Mouse (Mus musculus): ENCODE measurements around the gene Tex44. TPM values are rescaled to one million over a fixed set of nuclear protein-coding genes. Genes with fewer than 3 reads are reported as not detected.

The Tex44 gene
- polyA plus RNA-seq, 1 experiment from 2014 or later: not detected

DNA sequence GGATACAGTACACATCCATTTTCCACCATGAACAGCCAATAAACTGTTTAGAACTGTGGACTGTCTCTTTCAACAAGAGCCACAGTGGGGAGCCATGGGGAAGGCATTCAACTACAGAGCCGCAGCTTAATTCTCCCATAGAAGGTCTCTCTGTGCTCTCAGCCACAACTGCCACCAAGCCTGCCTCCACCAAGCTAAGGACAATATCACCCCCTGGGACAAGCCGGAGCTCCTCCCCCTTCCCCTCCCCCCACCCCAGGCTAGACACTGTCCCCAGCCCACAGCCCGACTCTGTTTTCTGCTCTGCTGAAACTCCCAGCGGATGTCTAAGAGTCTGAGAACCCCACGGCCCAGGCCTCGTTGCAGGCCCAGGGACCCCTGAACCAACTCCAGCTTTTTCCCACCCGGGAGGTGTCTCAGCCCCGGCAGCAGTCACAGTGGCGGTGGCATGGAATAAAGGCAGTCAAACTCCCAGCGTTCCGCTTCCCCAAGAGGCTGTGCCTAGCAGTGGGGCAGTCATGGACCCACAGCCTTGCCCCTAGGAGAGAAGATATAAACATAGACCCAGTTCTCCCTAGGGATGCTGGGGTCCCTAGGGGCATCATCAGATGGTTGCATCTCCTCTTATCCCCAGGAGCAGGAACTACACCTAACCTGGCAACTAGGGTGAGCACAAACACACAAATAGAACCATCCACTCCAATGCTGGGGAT lies 1.1 kb upstream of the Tex44 start:
- ATAC-seq (ENCODE audit: low FRiP score, low read depth): peak; percentile 80
- Histone ChIP-seq H3K27me3 (replicated peaks) (no peaks in the 10 kb centered on the region), H3K4me3 (no peak overlapping the region), H3K4me2 (replicated peaks) (peak overlapping the region; percentile 14; the same call in 1 of the 2 replicates), H3K27ac (peak overlapping the region; percentile 69; the same call in 1 of the 2 replicates), H3K4me1 (peaks cover 21% of the 10 kb centered on the region), H3K36me3 (no peaks in the 10 kb centered on the region), H3K9ac (no peak overlapping the region), H3K9me3 (no peaks in the 10 kb centered on the region)
- 12% methylated on average over 11 of the region's 11 CpGs for WGBS

DNA sequence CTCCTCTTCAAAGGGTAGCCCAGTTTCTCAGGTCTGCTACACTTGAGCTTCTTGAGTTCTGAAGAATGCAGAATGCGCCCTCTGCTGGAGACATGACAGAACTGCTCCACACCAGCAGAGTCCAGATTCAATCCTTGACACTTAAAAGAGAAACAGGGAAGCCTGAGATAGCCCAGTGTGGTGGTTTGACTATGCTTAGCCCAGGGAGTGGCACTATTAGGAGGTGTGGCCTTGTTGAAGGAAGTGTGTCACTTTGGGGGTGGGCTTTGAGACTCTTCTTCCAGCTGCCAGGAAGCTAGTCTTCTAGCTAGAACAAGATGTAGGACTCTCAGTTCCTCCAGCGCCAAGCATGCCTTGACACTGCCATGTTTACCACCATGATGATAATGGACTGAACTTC lies 3.9 kb downstream of the Tex44 start:
- Histone ChIP-seq H3K9me3 (no peaks in the 10 kb centered on the region), H3K27me3 (replicated peaks) (no peaks in the 10 kb centered on the region), H3K36me3 (no peaks in the 10 kb centered on the region), H3K4me2 (replicated peaks) (no peak overlapping the region), H3K4me3 (no peak overlapping the region), H3K4me1 (peaks cover 22% of the 10 kb centered on the region), H3K9ac (no peak overlapping the region), H3K27ac (no peak overlapping the region)
- WGBS: 48% methylated on average over 2 of the region's 2 CpGs
- no peak for ATAC-seq (ENCODE audit: low FRiP score, low read depth)

DNA sequence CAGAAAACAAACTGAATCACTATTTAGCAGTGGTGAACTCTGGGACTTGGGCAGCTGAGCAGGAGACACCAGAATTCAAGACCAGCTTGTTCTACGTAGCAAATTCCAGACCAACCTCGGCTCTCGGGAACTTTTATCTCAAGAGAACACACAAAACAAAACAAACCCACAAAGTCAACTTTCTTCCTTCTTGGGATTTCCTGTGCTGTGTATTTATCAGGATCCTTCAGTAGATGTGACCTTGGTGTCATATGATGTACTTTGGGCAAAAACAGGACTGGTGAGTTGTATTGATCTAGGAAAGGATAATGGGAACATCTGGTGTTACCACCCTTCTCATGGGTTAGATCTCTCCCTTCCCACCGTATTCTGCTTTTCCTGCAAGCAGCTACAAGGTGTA lies 6.6 kb downstream of the Tex44 start:
- peaks cover 38% of the 10 kb centered on the region for H3K4me1 ChIP-seq
- no peak overlapping the region for H3K9ac ChIP-seq
- no peak for ATAC-seq (ENCODE audit: low FRiP score, low read depth)
- no peaks in the 10 kb centered on the region for H3K36me3 ChIP-seq
- 86% methylated on average over 4 of the region's 4 CpGs for WGBS
- no peak overlapping the region for H3K4me3 ChIP-seq
- no peaks in the 10 kb centered on the region for H3K27me3 ChIP-seq (replicated peaks)
- no peak overlapping the region for H3K4me2 ChIP-seq (replicated peaks)
- H3K9me3 ChIP-seq: no peaks in the 10 kb centered on the region
- H3K27ac ChIP-seq: 0 out of 2 replicates have a peak overlapping the region, but pooled peaks have one; percentile 99

DNA sequence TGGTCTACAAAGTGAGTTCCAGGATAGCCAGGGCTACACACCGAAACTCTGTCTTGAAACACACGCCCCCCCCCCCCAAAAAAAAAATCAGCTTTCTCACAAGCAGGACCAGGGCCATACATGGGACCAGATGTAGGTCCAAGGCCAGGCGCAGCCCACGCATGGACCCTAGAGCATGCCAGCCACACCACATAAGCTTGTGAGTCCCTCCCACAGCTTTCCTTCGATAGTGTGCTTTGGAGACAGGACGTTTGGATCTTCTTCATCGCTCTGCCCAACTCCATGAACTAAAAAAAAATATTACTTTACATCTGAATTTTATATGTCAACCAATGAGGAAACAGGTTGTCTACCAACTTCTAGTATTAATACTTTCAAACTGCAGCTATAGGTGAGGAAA lies 7.2 kb downstream of the Tex44 start:
- peak overlapping the region; percentile 70 for H3K4me2 ChIP-seq (replicated peaks)
- H3K27me3 ChIP-seq (replicated peaks): no peaks in the 10 kb centered on the region
- peak overlapping the region; percentile 99 for H3K27ac ChIP-seq
- H3K4me3 ChIP-seq: no peak overlapping the region
- 77% methylated on average over 7 of the region's 7 CpGs for WGBS
- H3K4me1 ChIP-seq: peaks cover 43% of the 10 kb centered on the region
- 0 out of 2 replicates have a peak overlapping the region, but pooled peaks have one; percentile 61 for H3K9ac ChIP-seq
- H3K9me3 ChIP-seq: no peaks in the 10 kb centered on the region
- no peaks in the 10 kb centered on the region for H3K36me3 ChIP-seq
- ATAC-seq (ENCODE audit: low FRiP score, low read depth): no peak

DNA sequence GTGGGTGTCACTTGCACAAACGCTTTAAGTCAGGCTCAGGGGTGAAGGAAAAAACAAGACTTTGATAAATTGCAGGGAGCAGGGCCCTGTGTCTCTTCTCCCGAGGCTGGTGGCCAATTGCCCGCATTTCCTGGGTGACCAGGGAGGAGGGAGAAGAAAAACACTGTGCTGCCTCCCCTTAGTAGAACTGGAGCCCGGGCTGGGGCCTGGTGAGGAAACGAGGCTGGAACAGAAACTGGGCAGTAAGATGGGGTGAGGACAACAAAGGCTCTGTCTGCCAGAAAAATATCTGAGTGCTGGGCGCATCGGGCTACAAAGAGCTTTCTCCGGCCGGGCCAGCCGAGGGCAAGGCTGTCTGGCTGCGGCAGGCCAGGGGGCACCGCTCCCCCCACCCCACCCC lies 7.9 kb downstream of the Tex44 start:
- peak overlapping the region; percentile 36 for H3K4me3 ChIP-seq
- no peaks in the 10 kb centered on the region for H3K36me3 ChIP-seq
- H3K4me1 ChIP-seq: peaks cover 45% of the 10 kb centered on the region
- peak overlapping the region; percentile 99 for H3K27ac ChIP-seq
- no peaks in the 10 kb centered on the region for H3K27me3 ChIP-seq (replicated peaks)
- H3K9ac ChIP-seq: peak overlapping the region; percentile 61
- H3K9me3 ChIP-seq: no peaks in the 10 kb centered on the region
- 0% methylated on average over 12 of the region's 12 CpGs for WGBS
- peak; percentile 63 for ATAC-seq (ENCODE audit: low FRiP score, low read depth)
- peak overlapping the region; percentile 70 for H3K4me2 ChIP-seq (replicated peaks)

DNA sequence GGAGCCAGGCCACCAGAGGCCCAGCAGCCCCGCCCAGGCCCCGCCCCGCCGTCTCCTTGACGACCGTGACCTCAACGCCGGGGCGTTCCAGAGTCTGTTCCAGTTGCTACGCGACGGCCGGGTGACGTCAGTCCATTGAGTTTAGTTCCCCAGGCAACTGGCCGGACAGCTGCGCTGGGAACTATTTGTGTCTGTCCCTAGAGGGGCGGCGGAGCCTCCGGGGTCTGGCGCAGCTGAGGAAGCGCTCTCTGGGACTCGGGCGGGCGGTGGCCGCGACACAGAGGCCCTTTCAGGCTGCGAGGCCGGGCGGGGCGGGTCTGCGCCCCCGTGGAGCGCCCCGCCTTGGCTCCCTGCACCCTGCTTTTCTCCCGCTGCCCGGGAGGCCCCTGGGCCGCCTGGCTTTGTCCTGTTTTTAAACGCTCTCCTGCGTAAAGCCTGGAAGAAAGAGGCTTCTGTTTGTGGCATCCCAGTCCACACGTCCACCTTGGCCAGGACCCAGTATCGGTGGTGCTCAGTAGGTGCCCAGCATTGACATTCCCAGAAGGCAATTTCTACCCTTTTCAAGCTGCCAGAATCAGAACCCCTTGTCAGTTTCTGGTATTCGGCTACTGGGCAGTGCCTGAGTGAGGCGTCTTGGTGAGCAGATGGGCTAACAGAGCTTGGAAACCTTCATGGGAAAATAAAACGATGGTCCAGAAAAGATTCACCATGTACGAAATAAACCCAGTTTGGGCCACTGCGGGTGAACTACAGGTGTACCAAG lies 8.5 kb downstream of the Tex44 start:
- 3% methylated on average over 43 of the region's 46 CpGs for WGBS
- ATAC-seq (ENCODE audit: low FRiP score, low read depth): peak; percentile 92
- peaks cover 49% of the 10 kb centered on the region for H3K4me1 ChIP-seq

DNA sequence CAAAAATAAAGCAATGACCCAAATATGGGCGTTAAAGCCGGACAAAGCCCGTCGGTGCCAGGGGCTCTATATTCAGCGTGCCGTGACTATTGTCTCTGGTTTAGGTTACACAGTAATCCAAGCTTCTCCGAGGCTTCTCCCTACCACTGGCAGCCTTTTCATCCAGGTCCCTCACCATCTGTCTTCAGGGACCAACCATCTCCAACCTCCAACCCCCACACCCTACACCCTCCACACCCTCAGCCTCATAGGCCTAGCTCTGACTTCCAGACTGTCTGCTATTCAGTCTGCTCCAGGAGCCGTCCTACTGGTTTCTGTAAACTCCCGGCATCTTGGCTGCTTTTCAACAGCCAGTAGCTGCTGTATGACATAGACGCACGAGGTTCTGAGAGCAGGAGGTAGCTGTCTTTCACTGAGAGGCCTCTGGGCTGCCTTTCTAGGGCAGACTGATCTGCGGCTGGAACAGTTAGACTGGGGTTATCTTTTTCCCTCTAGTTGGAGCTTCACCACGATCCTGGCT lies 9.2 kb downstream of the Tex44 start:
- Histone ChIP-seq H3K4me1 (peaks cover 57% of the 10 kb centered on the region), H3K27ac (peak overlapping the region; percentile 99), H3K9ac (peak overlapping the region; percentile 61; the same call in 1 of the 2 replicates), H3K27me3 (replicated peaks) (no peaks in the 10 kb centered on the region), H3K9me3 (no peaks in the 10 kb centered on the region), H3K4me2 (replicated peaks) (peak overlapping the region; percentile 70), H3K4me3 (0 out of 2 replicates have a peak overlapping the region, but pooled peaks have one; percentile 36), H3K36me3 (no peaks in the 10 kb centered on the region)
- peak; percentile 27 for ATAC-seq (ENCODE audit: low FRiP score, low read depth)
- 15% methylated on average over 13 of the region's 13 CpGs for WGBS

More for the DNA sequence above, 8.5 kb downstream of the Tex44 start:
- no peaks in the 10 kb centered on the region for H3K27me3 ChIP-seq (replicated peaks)
- no peaks in the 10 kb centered on the region for H3K36me3 ChIP-seq
- H3K27ac ChIP-seq: peak overlapping the region; percentile 99
- peak overlapping the region; percentile 61 for H3K9ac ChIP-seq
- H3K4me3 ChIP-seq: peak overlapping the region; percentile 36
- H3K4me2 ChIP-seq (replicated peaks): peak overlapping the region; percentile 70
- H3K9me3 ChIP-seq: no peaks in the 10 kb centered on the region

DNA sequence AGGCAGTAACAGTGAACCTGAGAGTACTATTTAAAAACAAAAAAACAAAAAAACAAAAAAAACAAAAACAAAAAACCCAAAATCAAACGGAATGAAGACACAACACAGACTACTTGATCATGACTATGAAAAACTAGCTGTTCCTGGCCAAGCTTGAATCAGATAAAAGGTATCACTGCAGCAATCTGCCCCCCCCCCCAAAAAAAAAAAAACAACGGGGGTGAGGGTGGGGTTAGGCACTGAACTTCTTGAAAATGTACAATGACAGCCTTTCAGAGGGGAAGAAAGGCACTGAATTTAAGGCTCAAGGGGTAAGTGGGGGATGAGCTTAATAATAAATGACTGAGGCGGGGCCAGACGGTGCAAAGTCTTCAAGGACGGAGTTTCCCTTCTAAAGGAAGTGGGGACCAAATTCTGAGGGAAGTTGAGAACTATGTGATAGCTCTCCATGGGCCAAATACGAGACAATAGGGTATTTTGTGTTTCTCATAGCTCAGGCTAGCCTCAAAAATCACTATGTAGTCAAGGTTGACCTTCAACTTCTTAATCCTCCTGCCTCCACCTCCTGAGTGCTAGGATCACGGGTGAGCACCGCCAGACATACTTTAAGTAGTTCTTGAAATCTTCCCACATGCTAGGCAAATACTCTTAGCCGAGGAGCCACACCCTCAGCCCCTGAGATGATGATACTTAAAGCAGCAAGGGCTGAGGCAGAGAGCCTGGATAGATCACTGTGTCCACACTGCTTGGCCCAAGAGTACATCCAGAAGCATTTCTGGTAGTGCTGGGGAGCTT lies 11.3 kb downstream of the Tex44 start:
- 55% methylated on average over 9 of the region's 9 CpGs for WGBS
- Histone ChIP-seq H3K4me3 (no peak overlapping the region), H3K27me3 (replicated peaks) (no peaks in the 10 kb centered on the region), H3K36me3 (no peaks in the 10 kb centered on the region), H3K9me3 (no peaks in the 10 kb centered on the region), H3K4me1 (peaks cover 71% of the 10 kb centered on the region), H3K27ac (no peak overlapping the region), H3K9ac (no peak overlapping the region), H3K4me2 (replicated peaks) (no peak overlapping the region)
- ATAC-seq (ENCODE audit: low FRiP score, low read depth): no peak

DNA sequence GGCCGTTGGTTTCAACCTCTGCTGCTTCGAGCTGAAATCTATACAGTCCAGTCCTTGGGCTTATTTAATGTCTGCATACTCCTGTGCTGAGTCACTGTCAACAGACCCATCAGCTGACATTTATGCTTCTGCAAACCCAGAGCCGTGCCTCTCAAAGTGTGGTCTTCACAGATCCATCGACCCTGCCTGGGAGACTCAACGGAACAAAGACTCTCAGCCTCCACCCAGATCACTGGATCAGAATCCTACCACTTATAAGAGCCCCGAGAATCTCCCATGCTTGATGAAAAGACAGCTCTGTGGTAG lies 11.8 kb downstream of the Tex44 start:
- H3K9ac ChIP-seq: no peak overlapping the region
- ATAC-seq (ENCODE audit: low FRiP score, low read depth): no peak
- peaks cover 75% of the 10 kb centered on the region for H3K4me1 ChIP-seq
- no peak overlapping the region for H3K4me2 ChIP-seq (replicated peaks)
- no peak overlapping the region for H3K27ac ChIP-seq
- H3K4me3 ChIP-seq: no peak overlapping the region
- no peaks in the 10 kb centered on the region for H3K9me3 ChIP-seq
- H3K27me3 ChIP-seq (replicated peaks): no peaks in the 10 kb centered on the region
- 80% methylated on average over 6 of the region's 6 CpGs for WGBS
- H3K36me3 ChIP-seq: no peaks in the 10 kb centered on the region

DNA sequence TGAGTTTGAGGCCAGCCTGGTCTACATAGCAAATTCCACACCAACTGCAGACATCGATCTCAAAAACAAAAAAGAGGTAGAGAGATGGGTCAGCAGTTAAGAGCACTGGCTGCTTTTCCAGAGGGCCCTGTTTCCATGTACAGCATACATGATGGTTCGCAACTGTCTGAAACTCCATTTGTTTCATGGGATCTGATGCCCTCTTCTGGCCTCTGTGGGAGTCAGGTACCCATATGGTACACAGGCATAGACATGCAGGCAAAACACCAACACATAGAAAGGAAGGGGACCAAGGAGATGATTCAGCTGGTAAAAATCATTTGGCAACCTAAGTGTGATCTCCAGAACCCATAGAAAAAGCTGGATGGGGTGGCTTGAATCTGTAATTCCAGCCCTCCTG lies 12.4 kb downstream of the Tex44 start:
- WGBS: 66% methylated on average over 2 of the region's 2 CpGs
- Histone ChIP-seq H3K9me3 (no peaks in the 10 kb centered on the region), H3K27me3 (replicated peaks) (no peaks in the 10 kb centered on the region), H3K4me3 (no peak overlapping the region), H3K9ac (no peak overlapping the region), H3K36me3 (no peaks in the 10 kb centered on the region), H3K27ac (no peak overlapping the region), H3K4me2 (replicated peaks) (no peak overlapping the region), H3K4me1 (peaks cover 76% of the 10 kb centered on the region)
- no peak for ATAC-seq (ENCODE audit: low FRiP score, low read depth)

DNA sequence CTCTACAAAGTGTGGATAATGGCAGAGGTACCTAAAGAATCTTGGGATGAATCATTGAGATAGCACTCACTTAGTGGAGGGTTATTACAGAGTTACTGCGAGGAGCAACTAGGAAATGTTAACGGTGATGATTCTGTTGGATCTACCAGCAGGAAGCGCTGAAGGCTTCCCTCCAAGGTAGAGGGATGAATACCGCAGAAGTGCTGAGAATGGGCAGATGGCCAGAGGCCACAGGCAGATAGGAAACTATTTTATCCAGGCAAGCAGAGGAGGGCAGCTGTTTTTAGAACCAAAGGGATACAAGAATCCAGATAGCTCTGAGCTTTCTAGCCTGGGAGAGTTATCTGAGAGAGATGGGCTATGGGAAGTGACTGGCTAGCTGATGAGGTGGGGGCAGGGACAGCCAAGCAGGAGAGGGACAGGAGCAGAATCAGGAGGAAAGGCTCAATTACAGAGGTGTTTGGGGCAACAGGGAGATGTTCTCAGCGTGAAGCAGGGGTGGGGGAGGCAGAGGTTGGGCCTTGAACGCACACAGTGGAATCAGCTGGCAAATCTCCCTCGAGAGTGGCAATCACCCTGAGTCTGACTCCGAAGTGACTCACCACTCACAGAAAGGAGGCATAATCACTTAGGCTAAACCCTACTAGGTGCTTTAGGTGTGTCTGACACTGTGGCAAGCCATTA lies 13.5 kb downstream of the Tex44 start:
- Histone ChIP-seq H3K27me3 (replicated peaks) (no peaks in the 10 kb centered on the region), H3K9ac (no peak overlapping the region), H3K4me1 (peaks cover 74% of the 10 kb centered on the region), H3K36me3 (no peaks in the 10 kb centered on the region), H3K4me3 (no peak overlapping the region), H3K4me2 (replicated peaks) (no peak overlapping the region), H3K27ac (0 out of 2 replicates have a peak overlapping the region, but pooled peaks have one; percentile 9), H3K9me3 (no peaks in the 10 kb centered on the region)
- WGBS: 32% methylated on average over 8 of the region's 8 CpGs
- no peak for ATAC-seq (ENCODE audit: low FRiP score, low read depth)
